Mouse (Mus musculus): ENCODE results near the gene Slc24a4.
A peak's percentile ranks its signal among the peaks of the same experiment; 100 is the strongest.
"Not testable (repeated sequence)": the region's sequence is repeated elsewhere in the genome, so short reads cannot be mapped to it uniquely, and the experiment has no call there.

Gene Slc24a4

DNA sequence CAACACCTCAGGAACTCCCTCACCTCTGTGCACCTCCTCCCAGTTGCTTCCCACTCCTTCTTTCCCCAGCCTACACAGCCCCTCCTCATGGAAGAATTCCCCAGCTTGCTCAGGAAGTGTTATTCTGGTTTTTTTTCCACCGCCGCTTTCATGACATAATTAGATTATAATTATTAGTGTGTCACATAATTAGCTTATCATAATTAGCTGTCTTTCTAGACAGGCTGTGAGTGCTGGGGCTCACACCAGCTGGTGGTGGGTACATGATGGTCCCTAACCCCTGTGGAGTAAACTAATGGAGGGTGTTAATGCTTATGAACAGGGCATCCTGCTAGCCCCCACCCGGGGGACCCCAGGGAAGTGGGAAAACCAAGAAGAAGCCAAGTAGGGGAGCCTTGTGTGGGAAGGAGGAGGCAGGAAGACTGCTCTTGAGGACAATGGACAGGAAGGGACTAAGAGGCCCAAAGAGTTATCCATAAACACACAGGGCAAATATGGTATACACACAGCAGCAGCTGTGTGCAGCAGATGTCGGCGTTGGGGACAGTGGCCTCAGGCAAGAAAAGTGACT, 38.2 kb downstream of the Slc24a4 start:
- DNase-seq (ENCODE audit: low spot score) = no peak

- DNase-seq (ENCODE audit: low spot score) = no peak
Observed at GRCm38 (mm10) chr12:102167302-102167701, 38.8 kb downstream of the Slc24a4 start.

GRCm38 (mm10) chr12:102172746-102173145, 44.2 kb downstream of the Slc24a4 start:
- DNase-seq (ENCODE audit: low spot score) = no peak

- DNase-seq (ENCODE audit: low spot score) = no peak
Observed at GRCm38 (mm10) chr12:102173345-102173744, 44.8 kb downstream of the Slc24a4 start.

DNA sequence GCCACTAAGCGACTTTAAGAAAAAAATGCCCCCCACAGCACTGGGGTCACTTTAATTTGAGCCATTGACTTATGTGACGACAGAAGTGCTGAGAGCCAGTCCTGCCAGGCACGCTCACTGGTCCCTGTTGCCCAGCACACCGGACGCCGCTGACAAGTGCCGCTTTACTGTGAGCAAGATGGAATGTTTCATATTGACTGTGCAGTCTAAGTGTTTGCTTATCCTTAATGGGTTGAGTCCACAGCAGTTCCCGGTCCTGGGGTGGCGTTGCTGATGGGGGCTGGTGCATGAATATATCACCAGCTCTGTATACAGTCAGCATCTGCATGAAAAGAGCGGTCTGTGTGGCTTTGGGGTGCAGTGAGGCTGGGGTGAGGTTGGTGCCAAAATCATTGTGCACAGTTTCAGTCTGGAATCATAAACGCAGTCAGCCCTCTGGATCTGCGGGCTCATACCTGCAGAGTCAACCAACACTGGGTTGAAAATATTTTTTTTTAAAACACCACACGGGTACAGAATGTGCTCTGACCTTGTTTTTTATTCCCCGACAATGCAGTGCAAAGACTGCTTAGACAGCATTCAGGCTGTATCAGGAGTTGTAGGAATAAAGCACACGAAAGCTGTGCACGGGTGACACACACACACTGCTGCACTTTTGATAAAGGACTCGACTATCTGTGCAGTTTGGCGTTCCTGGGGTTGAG, 52.0 kb downstream of the Slc24a4 start:
- no peak for DNase-seq (ENCODE audit: low spot score)

DNA sequence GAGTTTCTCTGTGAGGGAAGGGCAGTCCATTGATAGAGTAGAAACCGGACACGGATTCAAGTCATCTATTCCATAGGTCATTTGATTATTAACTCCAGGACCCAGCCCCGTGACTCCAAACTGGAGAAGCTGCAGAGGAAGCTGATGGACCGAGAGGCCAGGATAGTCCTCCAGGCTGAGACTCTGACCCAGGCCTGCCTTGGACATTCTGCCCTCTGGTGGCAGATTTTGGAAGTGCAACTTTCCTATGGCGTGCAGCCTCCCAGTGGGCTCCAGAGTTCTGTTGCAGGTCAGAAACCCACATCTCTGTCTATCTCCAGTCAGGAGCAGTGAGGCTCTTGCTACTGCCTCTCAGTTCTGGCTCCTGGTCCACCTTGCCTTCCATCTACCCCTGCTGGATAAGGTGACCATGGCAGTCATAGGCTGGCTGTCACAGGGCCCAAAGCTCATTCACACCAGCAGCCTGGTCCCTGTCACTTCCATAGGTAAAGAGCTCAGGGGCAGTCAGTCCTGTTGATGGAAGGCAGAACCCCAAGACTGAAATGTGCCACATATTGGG, 53.3 kb downstream of the Slc24a4 start:
- peak; percentile 26 for DNase-seq (ENCODE audit: low spot score)

GRCm38 (mm10) chr12:102182621-102183020, 54.1 kb downstream of the Slc24a4 start:
- no peak for DNase-seq (ENCODE audit: low spot score)

DNA sequence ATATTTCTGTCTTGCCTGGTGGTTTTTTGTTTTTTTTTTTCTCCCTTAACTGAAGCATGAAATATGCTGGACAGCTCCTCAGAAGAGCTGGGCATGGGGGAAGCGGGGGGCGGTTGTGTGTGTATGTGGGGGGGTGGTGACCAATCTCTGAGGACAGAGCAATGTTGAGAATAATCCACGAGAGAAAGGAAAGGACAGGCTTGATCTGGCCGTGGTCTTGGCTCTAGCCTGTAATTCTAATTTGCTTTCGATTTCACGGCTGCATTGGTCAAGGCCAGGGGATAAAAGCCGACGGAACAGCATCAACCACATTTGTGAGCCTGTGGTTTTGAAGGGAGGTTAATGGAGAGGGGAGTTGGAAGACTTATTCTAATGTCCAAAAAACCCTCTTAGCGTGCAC, 54.7 kb downstream of the Slc24a4 start:
- DNase-seq (ENCODE audit: low spot score) = peak; percentile 7

GRCm38 (mm10) chr12:102190820-102191219, 62.3 kb downstream of the Slc24a4 start:
- no peak for DNase-seq (ENCODE audit: low spot score)

DNA sequence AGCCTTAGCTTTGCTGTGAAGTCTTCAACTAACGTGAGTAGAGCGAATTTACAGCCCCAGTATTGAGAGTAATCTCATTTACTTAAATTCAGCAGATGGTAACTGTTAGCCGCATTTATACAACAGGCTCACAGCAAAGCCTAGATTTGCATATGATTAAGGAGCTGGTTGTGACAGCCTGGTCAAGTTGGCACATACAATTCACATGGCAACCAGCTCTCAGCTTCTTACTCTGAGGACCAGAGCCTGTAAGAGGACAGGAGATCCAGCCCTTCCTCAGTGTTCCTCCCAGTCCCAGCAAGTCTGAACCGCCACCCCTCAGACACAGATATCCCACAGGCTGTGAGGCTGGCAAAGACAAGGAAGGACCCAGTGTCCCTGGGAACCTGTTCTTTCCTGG, 73.0 kb downstream of the Slc24a4 start:
- no peak for DNase-seq (ENCODE audit: low spot score)

DNA sequence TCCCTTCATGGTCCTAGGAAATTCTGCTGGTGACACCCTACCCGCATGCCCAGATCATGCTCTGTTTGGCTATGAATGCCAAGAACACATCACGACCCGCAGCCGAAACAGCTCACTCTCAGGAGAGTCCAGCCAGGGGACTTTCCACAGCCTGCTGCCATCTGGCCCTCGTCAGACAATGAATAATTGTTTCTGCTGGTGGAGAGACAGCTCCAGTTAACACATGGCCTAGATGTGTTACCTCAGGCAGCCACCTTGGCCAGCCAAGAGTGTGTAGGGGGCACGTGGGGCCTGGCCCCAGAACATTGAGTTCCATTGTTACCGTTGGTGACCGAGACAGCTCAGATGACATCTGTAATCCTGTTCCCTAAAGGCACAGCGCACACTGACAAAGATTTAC, 74.4 kb downstream of the Slc24a4 start:
- DNase-seq (ENCODE audit: low spot score) = peak; percentile 43

DNA sequence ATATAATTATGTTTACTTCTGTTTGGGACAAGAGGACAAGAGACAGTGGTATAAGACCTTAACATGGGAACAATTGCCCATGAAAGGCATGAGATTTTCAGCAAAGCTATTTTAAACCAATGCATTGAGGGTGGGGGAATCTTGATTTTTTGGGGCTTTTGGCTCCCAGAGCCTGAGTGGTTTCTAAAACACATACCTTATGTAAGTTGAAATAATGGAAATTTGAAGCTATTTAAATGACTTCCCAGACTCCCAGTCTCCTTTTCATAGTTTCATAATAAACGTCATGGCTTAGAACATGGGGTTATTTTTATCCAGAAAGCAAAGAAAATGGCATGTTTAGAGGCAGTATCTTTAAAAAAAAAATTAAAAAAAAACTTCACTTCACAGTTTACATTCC, 77.9 kb downstream of the Slc24a4 start:
- DNase-seq (ENCODE audit: low spot score) = no peak

DNA sequence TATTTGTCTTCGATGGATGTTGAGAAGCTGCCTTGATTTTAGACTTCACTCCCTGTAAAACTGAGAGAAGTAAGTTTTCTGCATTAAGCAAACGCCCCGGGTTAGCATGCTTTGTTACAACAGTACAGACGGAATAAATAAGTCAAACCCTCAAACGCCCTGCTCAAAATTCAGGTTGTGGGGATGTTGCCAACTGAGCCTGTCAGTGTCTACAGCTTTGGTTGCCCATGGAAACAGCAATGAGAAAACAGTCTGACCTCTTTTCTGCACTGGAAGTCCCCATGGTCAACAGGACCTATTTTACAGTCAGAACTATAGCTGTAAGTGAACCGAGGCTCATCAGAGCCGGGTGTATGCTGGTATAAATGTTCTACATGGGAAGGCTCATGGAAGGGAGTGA, 78.7 kb downstream of the Slc24a4 start:
- no peak for DNase-seq (ENCODE audit: low spot score)

DNA sequence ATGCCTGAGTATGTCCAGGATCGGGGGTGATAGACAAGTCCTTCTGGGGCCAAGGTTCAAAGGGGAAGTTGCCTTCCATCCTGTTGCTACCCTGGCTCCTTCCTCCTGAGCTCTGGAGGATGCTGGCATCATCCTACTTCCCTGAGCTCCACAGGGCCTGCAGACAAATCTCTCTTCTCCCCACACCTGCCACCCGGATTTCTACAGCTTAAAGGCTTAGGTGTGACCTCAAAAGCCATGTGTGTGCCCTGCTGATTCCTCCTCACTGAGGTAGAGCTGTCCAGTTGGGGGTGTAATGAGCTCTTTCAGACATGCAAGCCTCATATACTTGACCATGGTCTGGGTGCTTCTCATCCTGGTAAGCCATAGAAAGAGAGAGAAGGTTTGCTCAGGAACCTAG, 82.3 kb downstream of the Slc24a4 start:
- no peak for DNase-seq (ENCODE audit: low spot score)

- DNase-seq (ENCODE audit: low spot score) = no peak
Observed at GRCm38 (mm10) chr12:102223404-102223803, 94.9 kb downstream of the Slc24a4 start.

DNA sequence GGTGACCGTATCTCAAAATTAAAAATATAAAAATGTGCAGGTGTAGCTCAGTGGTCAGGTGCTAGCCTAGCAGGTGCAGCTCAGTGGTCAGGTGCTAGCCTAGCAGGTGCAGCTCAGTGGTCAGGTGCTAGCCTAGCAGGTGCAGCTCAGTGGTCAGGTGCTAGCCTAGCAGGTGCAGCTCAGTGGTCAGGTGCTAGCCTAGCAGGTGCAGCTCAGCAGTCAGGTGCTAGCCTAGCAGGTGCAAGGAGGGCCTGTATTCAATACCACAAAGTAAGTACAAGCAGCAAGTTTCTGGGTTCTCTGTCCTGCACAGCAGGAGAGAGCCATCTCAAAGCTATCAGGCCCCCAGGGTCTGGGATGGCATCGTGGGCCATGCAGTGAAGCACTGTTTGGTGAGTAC, 95.6 kb downstream of the Slc24a4 start:
- DNase-seq (ENCODE audit: low spot score) = not testable (repeated sequence)

DNA sequence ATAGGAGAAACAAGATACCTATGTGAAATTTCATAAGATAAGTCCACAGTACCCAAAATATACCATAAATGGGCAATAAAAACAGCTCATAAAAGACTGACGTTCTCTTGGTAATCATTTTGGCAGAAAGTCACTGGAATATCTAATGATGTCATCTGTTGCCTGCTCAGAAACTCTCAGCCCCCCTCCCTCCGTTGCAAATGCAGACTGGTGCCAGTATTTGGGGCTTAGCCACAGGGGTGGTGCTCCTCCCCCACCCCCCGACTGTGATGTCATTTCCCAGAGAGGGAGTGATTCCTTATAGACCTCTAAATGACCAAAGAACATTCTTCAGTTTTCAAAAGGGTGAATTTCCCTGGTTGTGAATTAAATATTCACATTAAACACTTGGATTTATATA, 96.6 kb downstream of the Slc24a4 start:
- no peak for DNase-seq (ENCODE audit: low spot score)

- no peak for DNase-seq (ENCODE audit: low spot score)
Observed at GRCm38 (mm10) chr12:102235551-102235950, 107.0 kb downstream of the Slc24a4 start.

GRCm38 (mm10) chr12:102236317-102236716, 107.8 kb downstream of the Slc24a4 start:
- peak; percentile 8 for DNase-seq (ENCODE audit: low spot score)

- DNase-seq (ENCODE audit: low spot score) = no peak
Observed at GRCm38 (mm10) chr12:102242076-102242722, 113.7 kb downstream of the Slc24a4 start.

DNA sequence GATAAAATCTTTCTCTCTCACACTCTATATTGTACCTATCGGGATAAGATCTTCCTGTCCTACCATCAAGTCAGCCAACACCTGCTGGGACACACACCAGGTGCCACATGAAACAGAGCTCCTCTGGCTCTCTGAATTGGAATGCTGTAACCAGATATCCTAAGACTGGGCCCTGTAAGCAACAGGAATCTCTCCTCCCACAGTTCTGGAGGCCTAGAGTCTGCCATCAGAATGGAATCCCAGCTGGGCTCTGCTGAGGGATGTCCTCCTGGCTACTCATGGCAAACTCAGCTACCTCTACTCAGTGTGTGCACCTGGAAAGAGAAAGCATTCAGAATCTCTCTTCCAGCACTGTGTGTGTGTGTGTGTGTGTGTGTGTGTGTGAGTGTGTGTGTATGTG, 115.4 kb downstream of the Slc24a4 start:
- no peak for DNase-seq (ENCODE audit: low spot score)

DNA sequence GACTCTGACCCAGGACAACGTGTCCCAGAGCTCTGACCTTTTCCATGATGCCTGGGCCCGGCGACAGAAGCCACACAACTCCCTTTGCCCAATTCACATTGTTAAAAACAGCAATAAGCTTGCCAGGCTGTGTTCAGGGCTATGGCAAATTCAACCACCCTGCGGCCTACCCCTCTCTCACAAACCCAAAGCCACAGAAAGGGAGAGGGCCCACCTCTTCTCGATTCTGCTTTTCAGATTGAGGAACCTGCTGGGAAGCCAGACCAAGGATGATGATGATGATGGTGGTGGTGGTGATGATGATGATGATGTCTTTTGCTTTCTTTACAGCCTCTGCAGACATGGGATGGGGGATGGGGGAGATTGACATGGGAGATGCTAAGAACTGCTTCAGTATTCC, 117.7 kb downstream of the Slc24a4 start:
- DNase-seq (ENCODE audit: low spot score) = no peak

DNA sequence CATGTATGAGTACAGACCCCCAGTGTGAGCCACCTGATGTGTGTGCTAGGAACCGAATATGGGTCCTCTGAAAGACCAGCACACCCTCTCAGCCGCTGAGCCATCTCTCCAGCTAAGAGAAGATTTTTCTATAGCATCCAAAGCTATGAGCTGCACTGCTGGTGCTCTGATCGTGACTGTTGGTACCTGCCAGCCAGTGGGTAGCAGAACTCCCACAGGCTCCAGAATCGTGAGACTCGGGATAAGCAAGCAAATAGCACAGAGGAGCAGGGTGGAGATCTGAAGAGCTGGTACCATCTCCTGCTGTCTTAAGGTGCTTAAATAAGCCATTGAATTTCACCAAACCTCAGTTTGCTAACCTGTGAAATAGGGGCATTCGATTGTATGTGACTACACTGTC, 119.6 kb downstream of the Slc24a4 start:
- no peak for DNase-seq (ENCODE audit: low spot score)

Measured in MN1 (cell line).